Mouse (Mus musculus) CH12.LX (cell line): Measurements from ENCODE around the gene Dnajc1. TPM values are rescaled to one million over a fixed set of nuclear protein-coding genes. Genes with fewer than 3 reads are reported as not detected.

Experiments used
- DNase-seq: peaks from one replicate; pipeline ENCODE4 v3.0.0-alpha.2; 2013; ENCODE audit errors: extremely low read depth
- H3K27ac ChIP-seq: 2 replicates; pipeline ENCODE4 v1.5.1; 2012; ENCODE audit warnings: low read depth, mild to moderate bottlenecking, control low read depth, moderate library complexity; ENCODE audit not compliant: insufficient read depth
- H3K27me3 ChIP-seq: replicated peaks from 2 replicates; pipeline ENCODE3; 2012; ENCODE audit warnings: inconsistent platforms
- H3K36me3 ChIP-seq, 2 experiments: replicated peaks in 1 of 2; 2 replicates each; pipeline versions ENCODE3 to v1.6.1; 2012; ENCODE audit warnings: inconsistent platforms in 1 of 2, low read length in 1 of 2, mild to moderate bottlenecking in 1 of 2, mixed read lengths in 1 of 2, moderate library complexity in 1 of 2; ENCODE audit not compliant: control insufficient read depth in 1 of 2, insufficient read depth in 1 of 2
- H3K4me1 ChIP-seq, 2 experiments: 2 replicates each; pipeline ENCODE4 v1.6.1; 2012; ENCODE audit warnings: inconsistent platforms in 1 of 2, moderate library complexity in 1 of 2; ENCODE audit not compliant: insufficient read depth in 2 of 2, control insufficient read depth in 1 of 2
- H3K4me2 ChIP-seq: 2 replicates; pipeline ENCODE4 v1.6.1; 2012; ENCODE audit warnings: low read depth, mild to moderate bottlenecking, control low read depth; ENCODE audit not compliant: poor library complexity, insufficient read depth, severe bottlenecking
- H3K4me3 ChIP-seq, 3 experiments: fragments of 150-350 bp in 1 of 3; sonication (generic) in 1 of 3; replicated peaks in 1 of 3; 2 replicates each; pipeline versions ENCODE3 to v1.5.1; 2011 to 2012; ENCODE audit warnings: low read depth in 2 of 3, low read length in 2 of 3, mild to moderate bottlenecking in 2 of 3, moderate library complexity in 2 of 3, control low read depth in 1 of 3, improper control_type of control experiment in 1 of 3, inconsistent platforms in 1 of 3, mixed read lengths in 1 of 3; ENCODE audit not compliant: poor library complexity in 1 of 3
- H3K79me2 ChIP-seq: replicated peaks from 2 replicates; pipeline ENCODE4 v1.6.1; 2012; ENCODE audit warnings: mild to moderate bottlenecking, moderate library complexity; ENCODE audit not compliant: control insufficient read depth, poor library complexity, insufficient read depth, severe bottlenecking; ENCODE audit errors: extremely low read depth
- H3K9ac ChIP-seq: 2 replicates; pipeline ENCODE4 v1.6.1; 2012; ENCODE audit warnings: low read depth, mild to moderate bottlenecking, control low read depth, moderate library complexity; ENCODE audit not compliant: insufficient read depth
- H3K9me3 ChIP-seq: replicated peaks from 2 replicates; pipeline ENCODE3; 2012; ENCODE audit warnings: low read length, inconsistent platforms, mixed read lengths
- E2F4 ChIP-seq: IDR thresholded peaks from 2 replicates; pipeline ENCODE4 v1.6.1; 2011; ENCODE audit warnings: low read depth, low read length, improper control_type of control experiment; ENCODE audit not compliant: insufficient replicate concordance
- ELF1 ChIP-seq: IDR thresholded peaks from 2 replicates; pipeline ENCODE4 v1.6.1; 2014; ENCODE audit warnings: low read depth, mild to moderate bottlenecking, inconsistent platforms, low read length, improper control_type of control experiment
- EP300 ChIP-seq: IDR thresholded peaks from 2 replicates; pipeline ENCODE4 v1.6.1; 2011; ENCODE audit warnings: low read length, improper control_type of control experiment
- ETS1 ChIP-seq: conservative IDR thresholded peaks from 2 replicates; pipeline ENCODE4 v1.6.1; 2012; ENCODE audit warnings: low read depth, mild to moderate bottlenecking, inconsistent platforms, low read length, improper control_type of control experiment, moderate library complexity
- GABPA ChIP-seq: IDR thresholded peaks from 2 replicates; pipeline ENCODE4 v1.6.1; 2012; ENCODE audit warnings: low read depth, low read length, improper control_type of control experiment, inconsistent platforms; ENCODE audit not compliant: insufficient replicate concordance
- IRF4 ChIP-seq: IDR thresholded peaks from 2 replicates; pipeline ENCODE4 v1.6.1; 2014; ENCODE audit warnings: low read depth, mild to moderate bottlenecking, inconsistent platforms, low read length, improper control_type of control experiment
- JUN ChIP-seq: IDR thresholded peaks from 2 replicates; pipeline ENCODE4 v1.6.1; 2011; ENCODE audit warnings: low read depth, mild to moderate bottlenecking, low read length, improper control_type of control experiment, moderate library complexity; ENCODE audit not compliant: insufficient read depth
- JUND ChIP-seq: conservative IDR thresholded peaks from 2 replicates; pipeline ENCODE4 v1.6.1; 2011; ENCODE audit warnings: low read depth, low read length, improper control_type of control experiment
- KAT2A ChIP-seq: IDR thresholded peaks from 2 replicates; pipeline ENCODE4 v1.6.1; 2012; ENCODE audit warnings: low read length, improper control_type of control experiment, inconsistent platforms; ENCODE audit not compliant: insufficient replicate concordance
- MAFK ChIP-seq: IDR thresholded peaks from 2 replicates; pipeline ENCODE4 v1.6.1; 2011; ENCODE audit warnings: low read length, improper control_type of control experiment; ENCODE audit not compliant: insufficient replicate concordance
- MAX ChIP-seq: IDR thresholded peaks from 2 replicates; pipeline ENCODE4 v1.6.1; 2011; ENCODE audit warnings: low read length, improper control_type of control experiment
- MAZ ChIP-seq: IDR thresholded peaks from 2 replicates; pipeline ENCODE4 v1.6.1; 2012; ENCODE audit warnings: low read depth, mild to moderate bottlenecking, inconsistent platforms, low read length, improper control_type of control experiment, moderate library complexity
- MEF2A ChIP-seq: IDR thresholded peaks from 2 replicates; pipeline ENCODE4 v1.6.1; 2014; ENCODE audit warnings: low read depth, mild to moderate bottlenecking, inconsistent platforms, low read length, improper control_type of control experiment, borderline replicate concordance
- MXI1 ChIP-seq: IDR thresholded peaks from 2 replicates; pipeline ENCODE4 v1.6.1; 2011; ENCODE audit warnings: mild to moderate bottlenecking, low read depth, low read length, improper control_type of control experiment
- MYC ChIP-seq: IDR thresholded peaks from 2 replicates; pipeline ENCODE4 v1.6.1; 2011; ENCODE audit warnings: low read depth, mild to moderate bottlenecking, improper control_type of control experiment, low read length
- PAX5 ChIP-seq: IDR thresholded peaks from 2 replicates; pipeline ENCODE4 v1.6.1; 2012; ENCODE audit warnings: low read length, inconsistent platforms, mixed read lengths
- RAD21 ChIP-seq: IDR thresholded peaks from 2 replicates; pipeline ENCODE4 v1.6.1; 2011; ENCODE audit warnings: low read depth, mild to moderate bottlenecking, low read length, improper control_type of control experiment, moderate library complexity
- SIN3A ChIP-seq: IDR thresholded peaks from 2 replicates; pipeline ENCODE4 v1.6.1; 2012; ENCODE audit warnings: low read length, improper control_type of control experiment, inconsistent platforms
- TBP ChIP-seq: conservative IDR thresholded peaks from 2 replicates; pipeline ENCODE4 v1.6.1; 2011; ENCODE audit warnings: low read depth, low read length, improper control_type of control experiment
- TCF12 ChIP-seq: IDR thresholded peaks from 2 replicates; pipeline ENCODE4 v1.6.1; 2014; ENCODE audit warnings: low read depth, mild to moderate bottlenecking, inconsistent platforms, low read length, improper control_type of control experiment
- USF1 ChIP-seq: IDR thresholded peaks from 2 replicates; pipeline ENCODE4 v1.6.1; 2014; ENCODE audit warnings: low read depth, mild to moderate bottlenecking, inconsistent platforms, low read length, improper control_type of control experiment
- ZC3H11A ChIP-seq: IDR thresholded peaks from 2 replicates; pipeline ENCODE4 v1.6.1; 2012; ENCODE audit warnings: low read depth, mild to moderate bottlenecking, inconsistent platforms, low read length, improper control_type of control experiment
- ZKSCAN1 ChIP-seq: IDR thresholded peaks from 2 replicates; pipeline ENCODE4 v1.6.1; 2012; ENCODE audit warnings: low read depth, inconsistent platforms, low read length, improper control_type of control experiment, borderline replicate concordance
- ZMIZ1 ChIP-seq: IDR thresholded peaks from 2 replicates; pipeline ENCODE4 v1.6.1; 2012; ENCODE audit warnings: low read depth, mild to moderate bottlenecking, inconsistent platforms, low read length, improper control_type of control experiment
- dilution Hi-C: fragments of 300-500 bp; cut with MboI; formaldehyde crosslinking; loops from 2 replicates; pipeline ENCODE4 v1.14.3; 2020; ENCODE audit warnings: low sequenced_read_pairs; ENCODE audit not compliant: extremely low pct_unique_long_range_greater_than_20kb, extremely low pct_ligation_motif_present
- in situ Hi-C: fragments of 300-500 bp; cut with MboI; formaldehyde crosslinking; loops from 3 replicates; pipeline ENCODE4 v1.14.3; 2019; ENCODE audit warnings: low sequenced_read_pairs, low pct_ligation_motif_present, low pct_unique_long_range_greater_than_20kb, mixed read lengths
- polyA plus RNA-seq: library from polyadenylated mRNA; unstranded; fragments of >175 nt; gene quantifications from 2 replicates; pipeline ENCODE4 v1.2.1, GENCODE M21; 2012; ENCODE audit warnings: low read depth; ENCODE audit not compliant: insufficient read length
- total RNA-seq, 2 experiments: library from RNA; depleted of rRNA; stranded (reverse); fragments of 300-350 nt in 1 of 2; fragments of >200 nt in 1 of 2; gene quantifications; 2 replicates each; pipeline ENCODE4 v1.2.3; 2012 to 2014

Gene Dnajc1
- total and polyA plus RNA-seq, 3 experiments = 13.5 to 32.9 (median 17.1) TPM

DNA sequence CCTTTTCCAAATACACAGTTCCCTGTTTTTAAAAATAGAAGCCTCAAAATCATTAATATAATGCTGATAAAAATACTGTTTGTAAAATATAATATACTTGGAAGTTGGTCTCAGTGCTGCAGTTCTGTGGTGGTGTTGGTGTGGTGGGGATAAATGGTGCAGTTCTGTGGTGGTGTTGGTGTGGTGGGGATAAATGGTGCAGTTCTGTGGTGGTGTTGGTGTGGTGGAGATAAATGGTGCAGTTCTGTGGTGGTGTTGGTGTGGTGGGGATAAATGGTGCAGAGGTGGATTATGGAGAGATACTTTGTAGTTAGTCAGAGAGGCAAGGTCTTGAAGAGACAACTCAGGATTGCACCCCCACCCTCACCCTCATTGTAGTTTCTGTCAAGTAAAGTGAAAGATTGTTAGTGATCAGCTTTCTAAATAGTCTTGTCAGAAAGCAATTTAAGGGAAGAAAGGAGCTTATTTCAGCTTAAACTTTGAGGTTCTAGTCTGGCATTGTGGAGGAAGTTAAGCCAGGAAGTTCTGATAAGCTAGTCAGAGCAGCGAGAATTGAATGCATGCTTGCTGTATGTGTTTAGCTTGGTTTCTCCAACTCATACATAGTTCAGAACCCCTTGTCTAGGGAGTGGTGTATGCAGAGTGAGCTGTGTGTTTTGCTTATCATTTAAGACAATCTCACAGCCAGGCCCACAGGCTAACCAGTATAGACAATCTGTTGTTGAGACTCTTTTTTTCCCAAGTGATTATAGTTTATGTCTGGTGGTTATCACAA lies 223.3 kb downstream of the Dnajc1 start:
- Histone ChIP-seq H3K36me3 (peaks cover 20 to 46% of the 10 kb centered on the region in 2 experiments), H3K4me3 (no peak overlapping the region), H3K4me1 (no peaks in the 10 kb centered on the region), H3K9me3 (no peaks in the 10 kb centered on the region), H3K4me2 (no peak overlapping the region), H3K79me2 (no peaks in the 10 kb centered on the region; the same call in 1 of the 2 replicates), H3K27me3 (no peaks in the 10 kb centered on the region), H3K27ac (no peak overlapping the region), H3K9ac (no peak overlapping the region)
- no peak for DNase-seq
- dilution Hi-C loops = no loop called here
- in situ Hi-C loops = no loop called here
- TF ChIP-seq MXI1 = no peak
- no peak for TF ChIP-seq E2F4
- no peak for TF ChIP-seq EP300
- TF ChIP-seq MAZ = no peak
- no peak for TF ChIP-seq USF1
- no peak for TF ChIP-seq TBP
- no peak for TF ChIP-seq MAX
- no peak for TF ChIP-seq GABPA
- no peak for TF ChIP-seq ZKSCAN1
- TF ChIP-seq ETS1 = no peak
- TF ChIP-seq SIN3A = no peak
- no peak for TF ChIP-seq JUND
- TF ChIP-seq MYC = no peak
- TF ChIP-seq RAD21 = no peak
- no peak for TF ChIP-seq ZMIZ1
- TF ChIP-seq ZC3H11A = no peak
- no peak for TF ChIP-seq JUN
- no peak for TF ChIP-seq IRF4
- no peak for TF ChIP-seq PAX5

DNA sequence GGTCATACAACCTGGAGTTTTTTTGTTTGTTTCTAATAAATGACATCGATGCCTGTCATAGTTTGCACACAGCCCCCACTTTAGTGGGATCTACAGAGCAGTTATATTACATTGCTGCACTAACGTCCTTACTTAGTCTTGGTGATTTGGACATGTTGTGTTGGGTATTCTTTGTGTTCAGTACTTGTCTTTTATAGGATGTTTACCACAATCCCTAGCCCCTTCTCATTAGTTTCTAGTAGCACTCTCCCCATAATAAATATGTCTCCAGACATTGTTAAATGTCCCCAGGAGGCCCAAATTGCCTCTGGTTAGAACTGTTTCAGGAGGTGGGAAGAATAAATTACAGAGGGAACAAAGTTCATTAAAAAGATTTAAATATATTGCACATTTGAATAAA lies 227.1 kb downstream of the Dnajc1 start:
- no peak for TF ChIP-seq TCF12
- no peak for TF ChIP-seq USF1
- TF ChIP-seq ETS1 = no peak
- no peak for TF ChIP-seq SIN3A
- TF ChIP-seq RAD21 = no peak
- TF ChIP-seq JUND = no peak
- no peak for TF ChIP-seq KAT2A
- TF ChIP-seq ELF1 = no peak
- TF ChIP-seq ZMIZ1 = no peak
- no peak for TF ChIP-seq MAFK
- no peak for TF ChIP-seq EP300
- no peak for TF ChIP-seq MEF2A
- peaks cover 23 to 49% of the 10 kb centered on the region in 2 experiments for H3K36me3 ChIP-seq
- in situ Hi-C loops (no loop called here), dilution Hi-C loops (no loop called here)
- H3K27me3 ChIP-seq = no peaks in the 10 kb centered on the region
- H3K9me3 ChIP-seq = no peaks in the 10 kb centered on the region
- no peak for DNase-seq
- H3K4me1 ChIP-seq = no peaks in the 10 kb centered on the region
- no peak overlapping the region for H3K9ac ChIP-seq
- peaks cover 3% of the 10 kb centered on the region for H3K79me2 ChIP-seq
- H3K4me3 ChIP-seq = no peak overlapping the region
- H3K27ac ChIP-seq = no peak overlapping the region
- H3K4me2 ChIP-seq = no peak overlapping the region
